Mouse (Mus musculus) monocyte, adult 5-6 weeks (primary cell): ENCODE results near the gene Ttll13. TPM values are rescaled to one million over a fixed set of nuclear protein-coding genes. Genes with fewer than 3 reads are reported as not detected.

Source experiments
- ATAC-seq: fragments of 153-309, 156-312 bp; replicated peaks from 2 replicates; pipeline ENCODE4 v1.8.0; 2017; ENCODE audit warnings: mild to moderate bottlenecking; ENCODE audit not compliant: low TSS enrichment, insufficient number of reproducible peaks, severe bottlenecking, poor library complexity, low FRiP score
- total RNA-seq: library from RNA; stranded (forward); fragments of 200-1000, 200-491, 200-594 nt; gene quantifications from 3 replicates; pipeline ENCODE4 v1.2.3, GENCODE M21; 2017

The Ttll13 gene
- total RNA-seq, 1 experiment from 2014 or later = not detected

- ATAC-seq = peak; percentile 84
Observed at GRCm38 (mm10) chr7:80209669-80210068, 36.5 kb upstream of the Ttll13 start.

- ATAC-seq = no peak
Observed at GRCm38 (mm10) chr7:80210982-80211381, 35.2 kb upstream of the Ttll13 start.

- no peak for ATAC-seq
Observed at GRCm38 (mm10) chr7:80213604-80214003, 32.6 kb upstream of the Ttll13 start.

- no peak for ATAC-seq
Observed at GRCm38 (mm10) chr7:80214459-80214858, 31.7 kb upstream of the Ttll13 start.

GRCm38 (mm10) chr7:80215398-80215797 is 30.8 kb upstream of the Ttll13 start:
- ATAC-seq = peak; percentile 74

GRCm38 (mm10) chr7:80216566-80216965 is 29.6 kb upstream of the Ttll13 start:
- no peak for ATAC-seq

- no peak for ATAC-seq
Observed at GRCm38 (mm10) chr7:80218666-80219065, 27.5 kb upstream of the Ttll13 start.

- ATAC-seq = no peak
Observed at GRCm38 (mm10) chr7:80220237-80220797, 25.9 kb upstream of the Ttll13 start.

- ATAC-seq = no peak
Observed at GRCm38 (mm10) chr7:80221179-80221750, 24.9 kb upstream of the Ttll13 start.

- ATAC-seq = no peak
Observed at GRCm38 (mm10) chr7:80227065-80227464, 19.1 kb upstream of the Ttll13 start.

GRCm38 (mm10) chr7:80230196-80230595 is 16.0 kb upstream of the Ttll13 start:
- ATAC-seq = no peak

- no peak for ATAC-seq
Observed at GRCm38 (mm10) chr7:80231971-80232488, 14.1 kb upstream of the Ttll13 start.

- ATAC-seq = peak; percentile 87
Observed at GRCm38 (mm10) chr7:80232489-80233029, 13.6 kb upstream of the Ttll13 start, which contains the start of the genes Cib1 and Gdpgp1. Gene Cib1, minus strand, starts transcription at chr7:80232813. Gene Gdpgp1, plus strand, starts transcription at chr7:80232865.

- no peak for ATAC-seq
Observed at GRCm38 (mm10) chr7:80233799-80234198, 12.4 kb upstream of the Ttll13 start.

GRCm38 (mm10) chr7:80238542-80238941 is 7.6 kb upstream of the Ttll13 start:
- no peak for ATAC-seq

GRCm38 (mm10) chr7:80241661-80242060 is 4.5 kb upstream of the Ttll13 start:
- ATAC-seq = no peak

GRCm38 (mm10) chr7:80244851-80245250 is 1.3 kb upstream of the Ttll13 start:
- ATAC-seq = no peak

GRCm38 (mm10) chr7:80246859-80247258 is 683 bp downstream of the Ttll13 start:
- ATAC-seq = no peak

GRCm38 (mm10) chr7:80252437-80252836 is 6.3 kb downstream of the Ttll13 start:
- ATAC-seq = no peak

GRCm38 (mm10) chr7:80252886-80253285 is 6.7 kb downstream of the Ttll13 start:
- ATAC-seq = no peak
